Mouse (Mus musculus) gastrocnemius, postnatal 14 days (tissue): ENCODE results near the gene Vmn1r21. TPM values are rescaled to one million over a fixed set of nuclear protein-coding genes. Genes with fewer than 3 reads are reported as not detected.
"Not testable (repeated sequence)": the region's sequence is repeated elsewhere in the genome, so short reads cannot be mapped to it uniquely, and the experiment has no call there.

Experiments
- DNase-seq: peaks from one replicate; pipeline ENCODE4 v3.0.0; 2021; ENCODE audit warnings: mixed read lengths
- intact Hi-C: fragments of 180-260 bp; cut with DNase I; formaldehyde crosslinking; loops from one replicate; pipeline ENCODE4 v1.15.1; 2025; ENCODE audit warnings: low total_unique reads
- long read RNA-seq, 2 experiments: library from polyadenylated mRNA; stranded (forward); transcript quantifications; one replicate each; pipeline ENCODE4 v2.0.0; 2021
- total RNA-seq, 2 experiments: library from RNA; stranded (reverse); gene quantifications; 2 replicates each; pipeline ENCODE4 v1.2.3; 2021

Gene Vmn1r21
- not detected for total RNA-seq
- long read RNA-seq, experiment 1, result 0 reads
- long read RNA-seq, experiment 2, result 0 reads

GRCm38 (mm10) chr6:57850286-57850685 lies at the start of gene Vmn1r21:
Gene Vmn1r21 (minus strand): TSS chr6:57850343.
- intact Hi-C loops, result no loop called here
- DNase-seq, result no peak

GRCm38 (mm10) chr6:57859043-57860042 lies 9.2 kb upstream of the Vmn1r21 start:
- no peak for DNase-seq
- intact Hi-C loops, result loop anchor here (10.0 kb wide), 1 partner anchor 115 kb away; no protein-coding TSS in a partner anchor

GRCm38 (mm10) chr6:57851177-57851576 lies 1.0 kb upstream of the Vmn1r21 start:
- DNase-seq, intact Hi-C loops: not testable (repeated sequence)

GRCm38 (mm10) chr6:57839693-57840408 lies 10.3 kb downstream of the Vmn1r21 start:
- no peak for DNase-seq
- intact Hi-C loops, result no loop called here

GRCm38 (mm10) chr6:57825259-57825715 lies 24.9 kb downstream of the Vmn1r21 start:
- DNase-seq, result no peak
- intact Hi-C loops, result no loop called here

GRCm38 (mm10) chr6:57824422-57825258 lies 25.5 kb downstream of the Vmn1r21 start, which contains the start of gene Vopp1:
Gene Vopp1 (minus strand): TSS chr6:57825159.
- DNase-seq, result peak; percentile 74
- intact Hi-C loops, result no loop called here

- intact Hi-C loops, result no loop called here
Observed at GRCm38 (mm10) chr6:57823461-57823860, 26.7 kb downstream of the Vmn1r21 start.

GRCm38 (mm10) chr6:57822648-57823410 lies 27.3 kb downstream of the Vmn1r21 start:
- intact Hi-C loops, result no loop called here
- no peak for DNase-seq

More at GRCm38 (mm10) chr6:57823461-57823860, 26.7 kb downstream of the Vmn1r21 start:
- no peak for DNase-seq

- no peak for DNase-seq
- intact Hi-C loops, result no loop called here
Observed at GRCm38 (mm10) chr6:57814436-57814940, 35.7 kb downstream of the Vmn1r21 start.

- DNase-seq, result no peak
- intact Hi-C loops, result no loop called here
Observed at GRCm38 (mm10) chr6:57811748-57812730, 38.1 kb downstream of the Vmn1r21 start.

GRCm38 (mm10) chr6:57805218-57806069 lies 44.7 kb downstream of the Vmn1r21 start:
- intact Hi-C loops, result no loop called here
- no peak for DNase-seq

GRCm38 (mm10) chr6:57803130-57803529 lies 47.0 kb downstream of the Vmn1r21 start:
- intact Hi-C loops, result no loop called here

GRCm38 (mm10) chr6:57798986-57799385 lies 51.2 kb downstream of the Vmn1r21 start:
- intact Hi-C loops, result no loop called here
- no peak for DNase-seq

More at GRCm38 (mm10) chr6:57803130-57803529, 47.0 kb downstream of the Vmn1r21 start:
- no peak for DNase-seq

- no peak for DNase-seq
- intact Hi-C loops, result no loop called here
Observed at GRCm38 (mm10) chr6:57796853-57797423, 53.2 kb downstream of the Vmn1r21 start.

GRCm38 (mm10) chr6:57795835-57796234 lies 54.3 kb downstream of the Vmn1r21 start:
- intact Hi-C loops, result no loop called here
- DNase-seq, result peak; percentile 5
